Mouse (Mus musculus): ENCODE data around the gene Simc1. TPM values are rescaled to one million over a fixed set of nuclear protein-coding genes. Genes with fewer than 3 reads are reported as not detected.

Simc1 gene
- total and polyA plus RNA-seq, 3 experiments, result 6.2 to 16.6 (median 6.8) TPM

DNA sequence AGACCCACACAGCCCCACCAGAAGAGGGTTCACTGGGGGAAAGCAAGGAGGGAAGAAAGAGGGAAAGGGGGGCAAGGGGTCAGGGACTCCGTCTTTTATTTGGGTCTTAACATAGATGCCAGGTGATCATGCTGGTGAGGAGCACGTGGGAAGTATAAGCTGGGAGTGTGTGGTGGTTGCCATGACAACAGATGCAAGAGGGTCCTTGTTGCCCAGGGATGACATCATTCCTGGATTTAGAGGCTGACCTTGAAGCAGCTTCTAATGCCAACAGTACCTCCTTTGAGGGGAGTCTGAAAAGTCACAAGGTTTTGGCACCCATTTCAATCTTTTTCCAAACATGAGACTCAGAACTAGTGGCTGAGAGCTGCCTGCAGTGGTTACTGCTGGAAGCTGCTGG is 68.1 kb downstream of the Simc1 start:
- no peak overlapping the region for H3K4me2 ChIP-seq (ENCODE audit: insufficient read depth, low read depth, poor library complexity, severe bottlenecking)
- TF ChIP-seq USF2 (conservative IDR thresholded peaks at IDR 0.05; ENCODE audit: low read depth, low read length) (no peak), POLR2AphosphoS2 (IDR thresholded peaks at IDR 0.05; ENCODE audit: low read depth, low read length) (no peak), UBTF (IDR thresholded peaks at IDR 0.05; ENCODE audit: low read depth, low read length) (no peak), ZC3H11A (IDR thresholded peaks at IDR 0.05; ENCODE audit: low read depth, low read length) (no peak), TBP (conservative IDR thresholded peaks at IDR 0.05; ENCODE audit: low read depth, low read length) (no peak)
- in situ Hi-C loops (cut with MboI; ENCODE audit: low pct_ligation_motif_present, low pct_unique_long_range_greater_than_20kb, low sequenced_read_pairs), result no loop called here
- H3K9ac ChIP-seq (ENCODE audit: insufficient read depth, low read depth), result no peak overlapping the region
- H3K4me3 ChIP-seq (replicated peaks in 1 of 3; ENCODE audit: low read depth in 2 of 3, low read length in 2 of 3, poor library complexity in 1 of 3), result no peak overlapping the region
- H3K27me3 ChIP-seq (replicated peaks), result peaks cover 9% of the 10 kb centered on the region
- H3K79me2 ChIP-seq (replicated peaks; ENCODE audit: control insufficient read depth, extremely low read depth, insufficient read depth, poor library complexity, severe bottlenecking), result no peaks in the 10 kb centered on the region
- no peaks in the 10 kb centered on the region for H3K9me3 ChIP-seq (replicated peaks; ENCODE audit: low read length)
- H3K36me3 ChIP-seq (replicated peaks in 1 of 2; ENCODE audit: control insufficient read depth in 1 of 2, insufficient read depth in 1 of 2, low read length in 1 of 2), result peaks cover 0 to 1% of the 10 kb centered on the region in 2 experiments
- no peak overlapping the region for H3K27ac ChIP-seq (ENCODE audit: insufficient read depth, low read depth)
- peaks cover 3 to 14% of the 10 kb centered on the region in 2 experiments; a peak in 3 of 4 replicates for H3K4me1 ChIP-seq (ENCODE audit: control insufficient read depth in 1 of 2, insufficient read depth in 2 of 2)
- no peak for DNase-seq (ENCODE audit: extremely low read depth)
- dilution Hi-C loops (cut with MboI; ENCODE audit: extremely low pct_ligation_motif_present, extremely low pct_unique_long_range_greater_than_20kb, low sequenced_read_pairs), result no loop called here

DNA sequence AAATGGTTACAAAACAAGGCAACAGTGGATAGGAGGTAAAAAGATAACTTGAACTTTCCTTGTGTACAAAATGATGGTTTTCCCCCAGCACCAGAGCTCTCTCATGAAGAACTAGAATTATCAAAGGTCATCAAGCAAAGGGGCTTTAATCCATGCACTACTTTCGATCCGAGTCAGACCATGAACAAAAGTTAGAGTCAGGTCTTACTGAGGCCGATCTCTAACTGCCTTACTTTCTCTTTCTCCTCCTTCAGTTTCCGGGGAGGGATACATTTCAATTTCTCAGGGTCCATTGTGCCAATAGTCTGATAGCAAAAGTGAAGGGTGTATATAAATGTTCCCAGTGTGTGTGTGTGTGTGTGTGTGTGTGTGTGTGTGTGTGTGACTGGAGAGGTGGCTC is 69.0 kb downstream of the Simc1 start:
- no peaks in the 10 kb centered on the region for H3K79me2 ChIP-seq (replicated peaks; ENCODE audit: control insufficient read depth, extremely low read depth, insufficient read depth, poor library complexity, severe bottlenecking)
- dilution Hi-C loops (cut with MboI; ENCODE audit: extremely low pct_ligation_motif_present, extremely low pct_unique_long_range_greater_than_20kb, low sequenced_read_pairs), result no loop called here
- no peak overlapping the region for H3K4me3 ChIP-seq (replicated peaks in 1 of 3; ENCODE audit: low read depth in 2 of 3, low read length in 2 of 3, poor library complexity in 1 of 3)
- H3K9ac ChIP-seq (ENCODE audit: insufficient read depth, low read depth), result no peak overlapping the region
- H3K36me3 ChIP-seq (replicated peaks in 1 of 2; ENCODE audit: control insufficient read depth in 1 of 2, insufficient read depth in 1 of 2, low read length in 1 of 2), result peaks cover 0 to 1% of the 10 kb centered on the region in 2 experiments
- H3K4me1 ChIP-seq (ENCODE audit: control insufficient read depth in 1 of 2, insufficient read depth in 2 of 2), result peaks cover 3 to 17% of the 10 kb centered on the region in 2 experiments; a peak in 3 of 4 replicates
- peak overlapping the region; percentile 46; the same call in 1 of the 2 replicates for H3K4me2 ChIP-seq (ENCODE audit: insufficient read depth, low read depth, poor library complexity, severe bottlenecking)
- peaks cover 9% of the 10 kb centered on the region for H3K27me3 ChIP-seq (replicated peaks)
- no peak for DNase-seq (ENCODE audit: extremely low read depth)
- H3K27ac ChIP-seq (ENCODE audit: insufficient read depth, low read depth), result no peak overlapping the region
- in situ Hi-C loops (cut with MboI; ENCODE audit: low pct_ligation_motif_present, low pct_unique_long_range_greater_than_20kb, low sequenced_read_pairs), result no loop called here
- TF ChIP-seq ZNF384 (IDR thresholded peaks at IDR 0.05; ENCODE audit: low read depth, low read length) (peak; percentile 67), ZMIZ1 (IDR thresholded peaks at IDR 0.05; ENCODE audit: low read depth, low read length) (no peak), RCOR1 (conservative IDR thresholded peaks at IDR 0.05; ENCODE audit: low read depth, low read length) (no peak)
- no peaks in the 10 kb centered on the region for H3K9me3 ChIP-seq (replicated peaks; ENCODE audit: low read length)

DNA sequence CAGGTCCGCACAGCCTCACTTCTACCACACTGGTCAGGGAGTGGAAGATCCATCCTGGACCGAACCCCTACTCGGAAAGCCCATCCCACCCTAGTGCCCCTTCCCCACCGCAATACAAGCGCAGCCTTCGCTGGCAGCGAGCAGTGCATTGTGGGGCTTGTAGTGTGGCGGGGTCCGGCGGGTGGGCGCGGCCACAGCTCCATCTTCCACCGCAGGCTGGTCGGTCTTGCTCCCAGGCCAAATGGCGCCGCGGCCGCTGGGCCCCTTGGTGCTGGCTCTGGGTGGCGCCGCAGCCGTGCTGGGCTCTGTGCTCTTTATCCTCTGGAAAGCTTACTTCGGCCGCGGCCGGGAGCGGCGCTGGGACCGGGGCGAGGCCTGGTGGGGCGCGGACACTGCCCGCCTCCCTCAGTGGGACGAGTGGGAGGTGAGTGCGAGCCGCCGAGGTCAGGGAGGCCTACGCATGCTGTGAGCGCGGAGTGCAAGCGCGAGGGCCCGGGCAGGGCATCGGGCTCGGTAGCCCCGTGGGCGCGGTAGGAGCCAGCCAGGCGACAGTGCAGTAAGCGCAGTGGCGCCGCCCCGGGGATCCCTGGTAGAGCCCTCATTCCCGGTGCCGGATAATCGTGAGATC is 71.4 kb downstream of the Simc1 start, which contains the start of gene Arl10:
Gene Arl10, plus strand, starts transcription at position 162 of the 628 bp plus-strand sequence.
- Histone ChIP-seq H3K4me2 (ENCODE audit: insufficient read depth, low read depth, poor library complexity, severe bottlenecking) (peak within 1 kb of the TSS; percentile 72), H3K4me3 (replicated peaks in 1 of 3; ENCODE audit: low read depth in 2 of 3, low read length in 2 of 3, poor library complexity in 1 of 3) (peak within 1 kb of the TSS; percentile 47 to 83 (median 65)), H3K79me2 (replicated peaks; ENCODE audit: control insufficient read depth, extremely low read depth, insufficient read depth, poor library complexity, severe bottlenecking) (no peaks in the 10 kb centered on the region), H3K4me1 (ENCODE audit: control insufficient read depth in 1 of 2, insufficient read depth in 2 of 2) (peaks cover 13 to 21% of the 10 kb centered on the region in 2 experiments; a peak in 3 of 4 replicates), H3K36me3 (replicated peaks in 1 of 2; ENCODE audit: control insufficient read depth in 1 of 2, insufficient read depth in 1 of 2, low read length in 1 of 2) (peaks cover 2 to 11% of the 10 kb centered on the region in 2 experiments), H3K9me3 (replicated peaks; ENCODE audit: low read length) (no peaks in the 10 kb centered on the region), H3K27ac (ENCODE audit: insufficient read depth, low read depth) (peak within 1 kb of the TSS; percentile 21; the same call in 1 of the 2 replicates), H3K27me3 (replicated peaks) (peaks cover 9% of the 10 kb centered on the region), H3K9ac (ENCODE audit: insufficient read depth, low read depth) (peak within 1 kb of the TSS; percentile 78)
- in situ Hi-C loops (cut with MboI; ENCODE audit: low pct_ligation_motif_present, low pct_unique_long_range_greater_than_20kb, low sequenced_read_pairs), result no loop called here
- DNase-seq (ENCODE audit: extremely low read depth), result no peak
- dilution Hi-C loops (cut with MboI; ENCODE audit: extremely low pct_ligation_motif_present, extremely low pct_unique_long_range_greater_than_20kb, low sequenced_read_pairs), result no loop called here
- TF ChIP-seq JUND (conservative IDR thresholded peaks at IDR 0.05; ENCODE audit: low read depth, low read length), result no peak
- TF ChIP-seq UBTF (IDR thresholded peaks at IDR 0.05; ENCODE audit: low read depth, low read length), result no peak; the same call in 1 of the 2 replicates
- peak; percentile 25; the same call in 1 of the 2 replicates for TF ChIP-seq MAX (IDR thresholded peaks at IDR 0.05; ENCODE audit: low read length)
- TF ChIP-seq BHLHE40 (IDR thresholded peaks at IDR 0.05; ENCODE audit: low read depth, low read length), result no peak
- TF ChIP-seq MAFK (IDR thresholded peaks at IDR 0.05; ENCODE audit: insufficient replicate concordance, low read length), result no peak
- no peak; the same call in 1 of the 2 replicates for TF ChIP-seq ZMIZ1 (IDR thresholded peaks at IDR 0.05; ENCODE audit: low read depth, low read length)
- TF ChIP-seq CHD2 (IDR thresholded peaks at IDR 0.05; ENCODE audit: low read length), result no peak
- no peak for TF ChIP-seq POLR2AphosphoS2 (IDR thresholded peaks at IDR 0.05; ENCODE audit: low read depth, low read length)
- TF ChIP-seq GABPA (IDR thresholded peaks at IDR 0.05; ENCODE audit: insufficient replicate concordance, low read depth, low read length), result no peak
- TF ChIP-seq NELFE (IDR thresholded peaks at IDR 0.05; ENCODE audit: low read depth, low read length), result no peak
- TF ChIP-seq PAX5 (IDR thresholded peaks at IDR 0.05; ENCODE audit: low read length), result no peak
- TF ChIP-seq EP300 (IDR thresholded peaks at IDR 0.05; ENCODE audit: low read length), result no peak
- no peak for TF ChIP-seq RAD21 (IDR thresholded peaks at IDR 0.05; ENCODE audit: low read depth, low read length)
- peak; percentile 86 for TF ChIP-seq HCFC1 (IDR thresholded peaks at IDR 0.05; ENCODE audit: low read depth, low read length)
- peak in 1 of 2 experiments; percentile 12; a peak in 1 of 4 replicates for TF ChIP-seq CTCF (conservative IDR thresholded peaks at IDR 0.05 in 1 of 2, IDR thresholded peaks at IDR 0.05 in 1 of 2; ENCODE audit: low read depth in 2 of 2, low read length in 2 of 2)
- peak; percentile 60 for TF ChIP-seq POLR2A (IDR thresholded peaks at IDR 0.05; ENCODE audit: low read depth, low read length)
- TF ChIP-seq MYC (IDR thresholded peaks at IDR 0.05; ENCODE audit: low read depth, low read length), result no peak
- TF ChIP-seq MXI1 (IDR thresholded peaks at IDR 0.05; ENCODE audit: low read depth, low read length), result no peak; the same call in 1 of the 2 replicates
- no peak for TF ChIP-seq SMC3 (IDR thresholded peaks at IDR 0.05; ENCODE audit: low read depth, low read length)
- TF ChIP-seq USF1 (IDR thresholded peaks at IDR 0.05; ENCODE audit: low read depth, low read length), result no peak
- no peak for TF ChIP-seq IRF4 (IDR thresholded peaks at IDR 0.05; ENCODE audit: low read depth, low read length)

Data from CH12.LX (cell line).